Mouse (Mus musculus) lung, postnatal 4 days (tissue): ENCODE measurements around the gene Slc31a2.

Experiments used
- DNase-seq, 2 experiments: peaks; one replicate each; pipeline ENCODE4 v3.0.0; 2021

Gene Slc31a2

DNA sequence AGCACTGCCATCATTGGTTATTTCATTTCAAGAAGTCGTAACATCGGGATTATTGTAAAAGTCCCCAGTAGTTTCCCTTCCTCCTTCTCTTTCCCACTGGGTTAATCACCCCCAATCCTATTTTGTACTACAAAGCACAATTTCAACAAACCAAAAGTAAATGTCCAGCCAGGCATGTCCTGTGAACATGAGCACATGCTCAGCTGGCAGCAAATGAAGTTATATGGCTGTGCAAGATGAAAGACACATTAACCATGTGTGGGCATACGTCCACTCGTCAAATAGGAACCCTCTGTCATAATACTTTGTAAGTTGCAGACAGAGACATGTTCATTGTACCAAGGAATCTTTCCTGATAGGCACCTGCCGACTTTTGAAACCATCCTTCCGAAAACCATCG is 20.6 kb downstream of the Slc31a2 start:
- no peak for DNase-seq

DNA sequence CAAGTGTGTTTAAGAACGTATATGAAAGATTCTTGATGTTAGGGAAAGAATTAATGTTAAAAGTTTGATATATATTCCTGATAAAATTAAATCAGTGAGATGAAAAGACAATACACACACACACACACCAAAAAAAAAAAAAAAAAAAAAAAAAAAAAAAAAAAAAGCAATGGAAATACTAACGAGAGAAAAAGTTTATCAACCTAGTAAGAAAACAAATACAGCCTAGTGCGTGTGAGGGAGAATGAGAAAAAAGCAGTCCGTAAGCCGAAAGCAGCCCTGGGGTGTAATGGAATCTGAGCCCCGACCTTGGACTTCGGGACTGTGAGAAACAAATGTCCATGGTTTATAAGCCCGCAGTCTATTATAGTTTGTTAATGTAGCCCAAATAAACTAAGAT is 23.2 kb downstream of the Slc31a2 start:
- no peak for DNase-seq

DNA sequence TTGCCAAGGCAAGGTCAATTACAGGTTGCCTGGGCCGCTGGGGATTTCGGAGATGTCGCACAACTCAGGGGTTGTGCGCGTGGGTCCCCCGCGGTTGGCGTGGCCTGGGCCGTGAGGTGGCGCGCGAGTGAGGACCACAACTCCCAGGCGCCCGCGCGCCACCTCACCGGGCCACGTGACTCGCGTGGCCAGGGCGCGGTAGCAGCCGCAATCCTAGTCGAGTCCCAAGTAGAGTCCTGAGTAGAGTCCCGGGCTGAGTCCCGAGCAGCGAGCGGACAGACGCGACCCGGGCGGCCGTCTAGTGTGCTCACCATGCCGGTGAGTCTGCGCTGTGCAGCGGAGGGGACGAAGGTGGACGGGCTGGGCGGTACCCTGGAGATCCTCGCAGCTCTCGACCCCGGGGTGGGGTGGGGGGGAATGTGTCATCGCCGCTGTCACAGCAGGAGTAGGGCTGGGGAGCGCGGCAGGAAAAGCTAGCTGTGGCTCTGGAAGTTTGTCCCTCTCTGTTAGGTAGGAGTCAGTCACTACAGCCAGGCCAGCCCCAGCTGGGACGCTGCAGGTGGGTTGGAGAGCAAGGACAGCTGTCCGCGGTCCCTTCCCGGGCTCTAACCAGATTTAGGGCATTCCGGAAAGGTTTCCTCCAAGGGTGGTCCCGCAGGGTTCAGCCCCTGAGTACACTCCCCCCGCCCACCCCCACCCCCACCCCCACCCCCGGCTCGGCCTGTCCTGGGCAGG is 24.1 kb downstream of the Slc31a2 start:
- DNase-seq = peak; percentile 82 to 86

DNA sequence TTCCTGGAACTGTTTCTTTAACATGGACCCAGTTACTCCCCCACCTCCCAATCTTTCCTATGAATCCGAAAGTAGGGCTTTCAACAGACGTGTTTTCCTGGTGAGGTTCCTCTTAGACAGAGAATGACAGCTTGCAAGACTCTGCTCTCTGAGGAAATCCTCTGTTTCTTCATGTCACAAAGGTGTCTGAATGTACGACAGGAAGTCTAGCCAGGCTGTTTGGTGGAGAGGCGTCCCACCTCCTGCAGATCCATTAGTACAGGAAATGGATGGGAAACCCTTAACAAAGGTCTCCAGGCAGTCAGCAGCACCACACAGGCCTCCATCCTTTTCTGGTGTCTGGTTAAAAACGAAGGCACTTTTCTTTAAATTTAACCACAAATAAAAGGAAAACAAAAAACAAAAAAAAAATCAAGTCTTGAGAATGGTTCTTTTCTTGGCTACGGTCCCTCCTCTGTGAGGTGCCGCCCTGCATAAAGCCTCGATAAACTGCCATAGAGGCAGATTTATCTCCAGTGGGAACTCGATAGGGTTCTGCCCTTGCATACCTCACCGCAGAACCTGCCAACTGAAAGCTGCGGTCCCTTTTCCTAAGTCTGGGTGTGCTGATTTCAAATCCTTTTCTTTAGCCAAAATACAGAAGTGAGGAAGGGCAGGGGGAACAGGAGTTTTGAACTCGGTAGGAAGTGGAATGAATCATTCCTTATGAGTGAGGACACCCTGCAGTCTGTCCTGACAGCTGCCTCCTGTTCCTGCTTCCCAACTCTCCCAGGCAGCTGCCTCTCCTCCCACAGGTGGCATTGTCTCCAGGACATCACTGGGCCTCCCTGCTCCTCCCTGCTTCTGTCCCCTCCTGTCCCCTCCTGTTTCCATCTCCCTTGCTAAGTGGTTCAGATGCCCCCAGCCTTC is 24.9 kb downstream of the Slc31a2 start:
- DNase-seq = peak; percentile 39 to 50

- no peak for DNase-seq
Measured at GRCm38 (mm10) chr4:62289226-62289625, 26.9 kb downstream of the Slc31a2 start.

DNA sequence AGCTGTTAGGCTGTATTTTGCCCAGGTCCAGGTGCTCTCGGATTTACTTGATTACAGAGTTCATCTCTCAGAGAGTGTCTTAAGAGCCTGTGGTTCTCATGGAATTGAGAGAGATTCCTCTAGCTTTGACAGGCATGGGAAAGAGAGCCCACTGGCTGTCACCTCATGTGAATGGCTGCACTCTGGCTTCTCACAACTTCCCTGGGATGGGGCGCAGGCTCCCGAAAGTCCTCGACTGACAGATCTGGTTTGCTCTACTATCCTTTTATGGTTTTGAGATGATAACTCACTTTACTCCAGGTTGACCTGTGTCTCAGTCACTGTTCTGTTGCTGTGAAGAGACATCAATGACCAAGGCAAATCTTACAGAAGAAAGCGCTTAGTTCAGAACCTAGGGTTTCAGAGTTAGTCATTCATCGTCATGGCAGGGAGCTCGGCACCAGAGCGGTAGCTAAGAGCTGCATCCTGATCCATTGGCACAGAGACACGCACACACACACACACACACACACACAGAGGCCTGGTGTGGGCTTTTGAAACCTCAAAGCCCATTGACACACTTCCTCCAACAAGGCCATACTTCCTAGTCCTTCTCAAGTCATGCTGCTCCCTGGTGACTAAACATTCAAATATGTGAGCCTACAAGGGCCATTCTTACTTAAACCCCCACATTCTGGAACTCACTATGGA is 28.6 kb downstream of the Slc31a2 start:
- DNase-seq = no peak

- no peak for DNase-seq
Measured at GRCm38 (mm10) chr4:62292461-62293180, 30.3 kb downstream of the Slc31a2 start.

- DNase-seq = no peak
Measured at GRCm38 (mm10) chr4:62293219-62293861, 31.0 kb downstream of the Slc31a2 start.

DNA sequence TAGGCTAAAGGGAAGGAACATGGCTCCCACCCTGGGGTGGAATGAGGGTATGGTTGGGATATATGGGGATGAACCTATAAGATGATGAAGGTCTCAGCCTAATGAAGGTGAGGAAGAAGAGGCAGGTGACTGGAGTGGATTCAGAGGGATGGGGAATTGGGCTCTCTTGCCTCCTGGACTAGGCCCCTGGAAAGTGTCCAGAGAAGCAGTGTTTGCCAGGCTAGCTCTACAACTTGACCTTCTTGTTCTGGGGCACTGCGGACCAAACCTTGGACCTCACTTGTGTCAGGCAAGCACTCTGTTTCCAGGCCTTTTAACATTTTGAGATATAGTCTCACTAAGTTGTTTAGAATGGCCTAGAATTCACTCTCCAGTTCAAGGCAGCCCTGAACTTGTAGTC is 32.4 kb downstream of the Slc31a2 start:
- no peak for DNase-seq

DNA sequence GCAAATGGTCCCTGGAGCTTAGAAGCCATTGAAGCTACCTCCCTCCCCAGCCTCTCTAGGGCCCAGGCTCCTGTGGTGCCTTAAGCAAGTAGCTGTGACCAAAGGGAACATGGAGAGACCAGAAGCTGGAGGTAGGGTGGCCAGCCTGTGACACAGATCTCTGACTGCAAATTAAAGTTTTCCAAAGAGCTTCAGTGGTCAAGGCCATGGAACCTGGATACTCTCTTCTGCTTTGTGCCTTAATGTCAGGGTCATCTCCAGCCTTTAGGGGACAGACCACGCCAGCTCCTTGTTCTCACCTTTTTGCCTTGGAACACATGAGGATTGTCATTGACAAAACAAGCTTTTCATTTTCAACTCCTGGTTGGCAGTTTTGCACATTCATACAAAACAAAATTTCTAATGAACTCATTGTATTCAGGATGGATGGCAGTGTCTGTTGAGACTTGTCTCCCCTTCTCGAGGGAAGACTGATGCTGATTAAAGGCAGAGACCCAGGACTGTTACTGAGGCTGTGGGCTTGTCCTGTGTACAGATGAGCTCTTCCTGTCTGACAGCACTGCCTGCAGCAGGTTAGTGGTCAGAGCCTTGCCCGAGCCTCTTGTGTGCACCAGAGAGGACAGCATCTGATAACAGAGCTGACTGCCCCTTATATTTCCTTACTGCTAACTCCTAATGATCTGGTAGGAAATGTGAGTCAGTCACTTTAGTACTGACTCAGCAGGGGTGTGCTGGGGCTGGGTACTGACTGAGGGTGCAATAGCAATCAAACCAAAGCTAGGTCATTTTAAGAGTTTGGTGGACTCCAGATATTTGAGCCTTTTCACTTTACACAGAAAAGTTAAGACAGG is 35.1 kb downstream of the Slc31a2 start:
- DNase-seq = no peak

- DNase-seq = no peak
Measured at GRCm38 (mm10) chr4:62300001-62300400, 37.6 kb downstream of the Slc31a2 start.

GRCm38 (mm10) chr4:62302795-62303194 is 40.4 kb downstream of the Slc31a2 start:
- DNase-seq = no peak

- no peak for DNase-seq
Measured at GRCm38 (mm10) chr4:62303288-62303687, 40.9 kb downstream of the Slc31a2 start.

- no peak for DNase-seq
Measured at GRCm38 (mm10) chr4:62306301-62306700, 43.9 kb downstream of the Slc31a2 start.

DNA sequence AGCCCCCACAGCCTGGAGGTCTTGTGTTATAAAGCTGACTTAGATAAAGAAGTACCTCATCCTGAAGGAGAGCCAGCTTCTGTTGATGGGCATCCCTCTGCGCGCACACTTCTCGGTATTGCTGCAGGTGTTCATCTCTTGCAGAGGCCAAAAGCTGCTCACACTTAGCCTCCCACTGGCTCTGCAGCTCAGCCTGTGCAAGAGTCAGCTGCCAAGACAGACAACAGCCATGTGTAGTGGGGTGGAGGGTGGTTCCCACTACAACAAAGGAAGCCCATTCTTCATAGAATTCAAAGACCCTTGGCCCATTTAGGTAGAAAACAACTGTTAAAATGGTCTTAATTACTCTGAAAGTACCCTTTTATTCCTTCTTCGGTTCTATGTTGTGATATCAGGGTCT is 44.5 kb downstream of the Slc31a2 start:
- DNase-seq = no peak

DNA sequence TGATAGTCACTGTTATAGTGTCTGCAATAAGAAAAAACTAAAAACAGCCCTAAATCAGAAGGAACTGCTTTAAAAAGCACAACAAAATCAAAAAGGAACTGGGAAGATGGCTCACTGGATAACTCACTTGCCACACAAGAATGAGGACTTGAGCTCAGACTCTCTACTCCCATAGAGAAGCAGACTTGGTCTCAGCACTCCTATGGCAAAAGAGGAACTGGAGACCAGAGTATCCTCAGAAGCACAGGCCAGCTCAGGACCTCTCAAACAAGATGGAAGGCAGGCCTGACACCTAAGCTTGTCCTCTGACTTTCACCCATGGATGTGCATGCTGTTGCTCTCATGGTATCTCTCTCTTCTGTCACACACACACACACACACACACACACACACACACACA is 46.0 kb downstream of the Slc31a2 start:
- DNase-seq = no peak

GRCm38 (mm10) chr4:62312821-62313220 is 50.5 kb downstream of the Slc31a2 start:
- DNase-seq = no peak

DNA sequence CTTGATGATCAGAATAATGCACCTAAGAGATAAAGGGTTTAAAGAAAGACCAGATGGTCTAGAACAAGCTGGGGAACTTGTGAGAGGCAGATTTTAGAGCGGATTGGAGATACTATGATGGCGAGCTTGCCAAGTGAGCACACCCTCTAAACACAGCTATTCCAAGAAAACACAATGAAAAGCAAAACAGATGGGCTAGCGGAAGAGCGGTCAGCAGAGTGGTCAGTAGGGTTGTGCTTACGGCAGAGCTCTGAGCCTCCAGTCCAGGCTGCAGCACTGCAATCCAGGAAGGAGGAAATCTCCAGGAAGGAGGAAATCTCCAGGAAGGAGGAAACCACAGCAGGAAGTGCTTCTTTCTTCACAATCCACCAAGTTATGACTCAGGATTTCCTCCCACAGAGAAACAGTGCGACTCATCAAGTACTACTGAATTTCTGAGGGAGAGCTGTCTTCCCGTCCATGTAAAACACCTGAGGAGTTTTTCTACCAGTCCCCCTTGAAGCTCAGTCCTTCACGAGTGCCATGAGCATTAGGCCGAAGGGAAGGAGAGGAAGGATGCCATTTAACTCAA is 51.4 kb downstream of the Slc31a2 start:
- no peak for DNase-seq

- no peak for DNase-seq
Measured at GRCm38 (mm10) chr4:62314516-62314915, 52.2 kb downstream of the Slc31a2 start.

GRCm38 (mm10) chr4:62316456-62316855 is 54.1 kb downstream of the Slc31a2 start:
- no peak for DNase-seq

DNA sequence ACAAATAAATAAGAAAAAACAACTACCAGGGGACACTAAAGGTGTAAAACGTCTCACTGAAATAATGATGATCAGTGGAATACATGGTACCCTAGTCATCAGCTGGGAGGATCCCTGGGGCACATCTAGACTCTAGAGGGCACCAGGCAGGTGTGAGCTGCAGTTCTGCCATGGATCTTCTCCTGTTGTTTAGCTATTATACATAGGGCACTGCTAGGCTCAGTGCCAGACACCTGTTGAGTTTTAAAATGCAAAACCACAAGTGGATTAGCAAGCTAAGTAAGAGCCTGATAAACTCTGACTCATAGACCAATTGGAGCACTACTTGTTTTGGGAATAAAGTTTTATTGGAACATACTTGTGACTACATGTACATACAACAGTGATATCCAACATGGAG is 55.9 kb downstream of the Slc31a2 start:
- no peak for DNase-seq
